Mouse (Mus musculus) forebrain, embryonic 14.5 days (tissue): Measurements from ENCODE around the gene Dse. TPM values are rescaled to one million over a fixed set of nuclear protein-coding genes. Genes with fewer than 3 reads are reported as not detected.

Source experiments
- ATAC-seq: fragments of 200-750 bp; cut with Nextera tagmentation; 2 replicates; pipeline ENCODE4 v1.8.0; 2017; ENCODE audit warnings: mild to moderate bottlenecking, moderate library complexity
- DNase-seq: peaks from one replicate; pipeline ENCODE4 v3.0.0-alpha.2; 2015; ENCODE audit warnings: low spot score
- H3K27ac ChIP-seq: fragments of 300-500 bp; sonication (generic); 2 replicates; pipeline ENCODE4 v1.5.1; 2014; ENCODE audit warnings: low read depth, mild to moderate bottlenecking, control low read depth, low read length, moderate library complexity
- H3K27me3 ChIP-seq: fragments of 300-500 bp; sonication (generic); replicated peaks from 2 replicates; pipeline ENCODE4 v1.6.1; 2014; ENCODE audit warnings: low read length, control low read depth, mixed read lengths; ENCODE audit not compliant: control insufficient read depth, insufficient read depth
- H3K36me3 ChIP-seq: fragments of 300-500 bp; sonication (generic); 2 replicates; pipeline ENCODE4 v1.6.1; 2014; ENCODE audit warnings: low read length, control low read depth; ENCODE audit not compliant: control insufficient read depth, insufficient read depth
- H3K4me1 ChIP-seq: fragments of 300-500 bp; sonication (generic); 2 replicates; pipeline ENCODE4 v1.6.1; 2014; ENCODE audit warnings: antibody characterized with exemption, low read length, control low read depth; ENCODE audit not compliant: control insufficient read depth, insufficient read depth
- H3K4me2 ChIP-seq: fragments of 300-500 bp; sonication (generic); 2 replicates; pipeline ENCODE4 v1.6.1; 2014; ENCODE audit warnings: mild to moderate bottlenecking, control low read depth, low read length
- H3K4me3 ChIP-seq: fragments of 300-500 bp; sonication (generic); 2 replicates; pipeline ENCODE4 v1.5.1; 2014; ENCODE audit warnings: low read depth, low read length, control low read depth
- H3K9ac ChIP-seq: fragments of 300-500 bp; sonication (generic); 2 replicates; pipeline ENCODE4 v1.6.1; 2014; ENCODE audit warnings: mild to moderate bottlenecking, low read length, control low read depth, moderate library complexity
- H3K9me3 ChIP-seq: fragments of 300-500 bp; sonication (generic); replicated peaks from 2 replicates; pipeline ENCODE4 v1.6.1; 2016; ENCODE audit warnings: low read length, control low read depth, mixed read lengths; ENCODE audit not compliant: control insufficient read depth
- WGBS: fragments of 180-500 bp; shearing (Covaris S2); extraction: QIAGEN DNeasy Blood & Tissue Kit; methylation state at CpG from one replicate; pipeline ENCODE4 v1.1.7; 2014; 5-methylcytosine and 5-hydroxymethylcytosine counted together
- polyA plus RNA-seq: library from polyadenylated mRNA; unstranded; fragments of >200 nt; fragmentation: Nextera tagmentation; extraction: Ambion mirVana; gene quantifications from 2 replicates; pipeline ENCODE4 v1.2.1, GENCODE M21; 2014

Gene Dse
- polyA plus RNA-seq, 1 experiment from 2014 or later: 6.2 TPM

DNA sequence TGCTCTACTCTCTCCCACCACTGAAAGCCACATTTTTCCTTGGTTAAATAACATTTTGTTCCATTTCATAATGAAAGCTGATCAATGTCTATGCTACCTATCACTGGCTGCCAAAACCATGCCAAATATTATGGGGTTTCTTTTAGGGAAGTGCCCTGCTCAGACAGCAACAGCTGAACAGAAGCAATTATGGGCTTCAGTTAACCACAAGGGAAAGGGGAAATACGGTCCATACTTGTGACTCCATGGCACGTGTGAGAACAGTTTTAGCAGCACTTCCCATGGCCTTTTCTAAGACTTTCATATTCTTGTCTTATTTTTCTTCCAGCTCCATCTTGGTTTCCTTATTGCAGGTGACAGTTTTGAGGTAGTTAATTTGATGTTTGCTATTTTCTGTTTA lies 76.2 kb downstream of the Dse start:
- no peak overlapping the region for H3K4me3 ChIP-seq
- no peak for ATAC-seq
- DNase-seq: no peak
- no peak overlapping the region for H3K9ac ChIP-seq
- WGBS: 73% methylated on average over 2 of the region's 2 CpGs
- H3K27me3 ChIP-seq: no peaks in the 10 kb centered on the region
- no peak overlapping the region for H3K27ac ChIP-seq
- no peaks in the 10 kb centered on the region for H3K36me3 ChIP-seq
- no peaks in the 10 kb centered on the region for H3K4me1 ChIP-seq
- no peaks in the 10 kb centered on the region for H3K9me3 ChIP-seq
- no peak overlapping the region for H3K4me2 ChIP-seq

DNA sequence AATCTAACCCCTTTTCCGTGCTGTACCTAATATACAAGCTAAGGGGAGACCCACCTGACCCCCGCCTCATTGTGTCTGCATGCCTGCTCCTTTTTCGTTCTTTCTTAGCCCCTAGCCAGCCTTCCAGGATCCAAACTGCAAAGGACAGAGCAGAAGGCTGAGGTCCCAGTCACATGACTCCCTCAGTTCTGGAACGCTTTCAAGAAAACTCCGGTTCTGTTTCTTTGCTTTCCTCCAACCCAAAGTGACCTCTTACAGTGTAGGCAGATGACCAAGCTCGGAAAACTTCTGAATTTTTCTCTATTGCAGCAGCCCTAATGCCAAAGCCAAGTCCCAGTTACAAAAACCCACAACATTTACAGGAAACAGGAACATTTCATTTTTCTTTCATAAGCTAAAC lies 79.1 kb downstream of the Dse start:
- DNase-seq: no peak
- no peak overlapping the region for H3K27ac ChIP-seq
- no peak overlapping the region for H3K4me2 ChIP-seq
- H3K4me1 ChIP-seq: no peaks in the 10 kb centered on the region
- no peaks in the 10 kb centered on the region for H3K9me3 ChIP-seq
- WGBS: 84% methylated on average over 6 of the region's 6 CpGs
- H3K36me3 ChIP-seq: no peaks in the 10 kb centered on the region
- no peak overlapping the region for H3K9ac ChIP-seq
- H3K27me3 ChIP-seq: no peaks in the 10 kb centered on the region
- no peak for ATAC-seq
- no peak overlapping the region for H3K4me3 ChIP-seq

DNA sequence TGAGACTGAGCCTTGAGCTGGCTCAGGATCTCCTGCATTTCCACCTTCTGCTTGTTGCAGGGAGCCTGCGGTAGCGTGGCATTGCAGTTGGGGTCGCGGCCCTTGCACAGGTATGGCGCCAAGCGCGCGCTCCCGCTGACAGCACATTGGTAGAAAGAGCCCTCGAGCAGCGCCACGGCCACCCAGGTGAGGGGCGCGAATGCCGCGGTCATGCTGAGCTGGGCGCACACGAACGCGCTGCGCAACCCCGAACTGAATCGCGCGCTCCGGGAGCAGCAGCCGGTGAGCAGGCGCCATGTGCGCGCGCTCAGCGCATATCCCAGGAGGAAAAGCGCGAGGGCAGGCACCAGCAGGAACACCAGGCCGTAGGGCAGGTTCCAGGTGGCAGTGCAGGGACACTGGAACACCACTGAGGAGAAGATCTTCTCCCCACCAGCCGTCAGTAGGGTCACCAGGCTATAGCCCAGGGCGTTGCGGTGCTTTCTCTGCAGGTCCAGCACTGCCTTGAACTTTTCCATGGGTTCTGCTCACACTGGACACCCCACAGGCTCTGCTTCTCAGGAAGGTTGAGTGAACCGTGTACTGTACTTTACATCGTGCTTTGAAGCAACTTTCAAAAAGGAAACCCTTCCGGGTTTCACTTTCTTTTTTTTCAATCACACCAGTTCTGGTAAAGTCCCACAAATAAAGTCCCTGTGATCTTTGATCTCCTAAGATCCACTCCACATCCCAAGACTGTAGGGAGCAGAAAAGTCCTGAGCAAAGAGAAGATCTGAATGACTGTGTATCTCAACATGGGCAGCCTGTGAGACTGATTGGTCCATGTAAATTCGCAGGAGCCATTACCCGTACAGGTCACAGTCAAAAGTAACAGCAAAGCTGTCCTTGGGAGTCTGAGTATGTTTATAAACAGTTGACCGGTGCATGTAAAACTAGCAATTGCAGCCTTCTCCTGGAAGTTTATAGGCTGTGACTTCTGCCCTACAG lies 79.8 kb downstream of the Dse start, which contains the start of gene Calhm6:
TSS of gene Calhm6 (minus strand) at position 593 of the 987 bp plus-strand sequence.
- peak within 1 kb of the TSS; percentile 38 for H3K4me3 ChIP-seq
- no peaks in the 10 kb centered on the region for H3K36me3 ChIP-seq
- no peaks in the 10 kb centered on the region for H3K9me3 ChIP-seq
- no peaks in the 10 kb centered on the region for H3K4me1 ChIP-seq
- ATAC-seq (peak; percentile 79), DNase-seq (peak; percentile 52)
- H3K9ac ChIP-seq: peak within 1 kb of the TSS; percentile 56
- no peaks in the 10 kb centered on the region for H3K27me3 ChIP-seq
- WGBS: 22% methylated on average over 43 of the region's 44 CpGs
- H3K27ac ChIP-seq: no peak within 1 kb of the TSS
- H3K4me2 ChIP-seq: peak within 1 kb of the TSS; percentile 64

DNA sequence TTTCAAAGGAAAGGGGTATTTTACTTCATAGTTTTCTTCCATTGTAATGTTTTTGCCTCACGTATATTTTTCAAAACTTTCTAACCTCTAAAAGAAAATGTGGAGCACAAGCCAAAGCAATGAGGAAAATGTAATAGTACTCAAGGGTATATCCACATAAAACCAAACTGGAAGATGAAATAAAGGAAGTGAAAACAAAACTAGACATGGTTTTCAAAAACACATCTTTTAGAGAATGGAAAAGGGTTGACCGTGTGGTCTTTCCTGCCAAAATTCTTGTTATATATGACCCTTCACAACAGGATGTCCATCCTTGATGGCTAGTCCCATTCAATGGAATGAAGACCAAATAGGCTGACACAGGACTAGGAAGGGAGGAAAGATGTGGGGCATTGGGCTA lies 89.1 kb downstream of the Dse start:
- Histone ChIP-seq H3K4me1 (no peaks in the 10 kb centered on the region), H3K4me2 (no peak overlapping the region), H3K27me3 (no peaks in the 10 kb centered on the region), H3K9me3 (no peaks in the 10 kb centered on the region), H3K4me3 (no peak overlapping the region), H3K9ac (no peak overlapping the region), H3K27ac (no peak overlapping the region), H3K36me3 (no peaks in the 10 kb centered on the region)
- 92% methylated on average over 2 of the region's 2 CpGs for WGBS
- no peak for DNase-seq
- ATAC-seq: no peak

GRCm38 (mm10) chr10:34117770-34118169 lies 89.7 kb downstream of the Dse start:
- DNase-seq (no peak), ATAC-seq (no peak)
- no peaks in the 10 kb centered on the region for H3K9me3 ChIP-seq
- H3K36me3 ChIP-seq: no peaks in the 10 kb centered on the region
- H3K9ac ChIP-seq: no peak overlapping the region
- H3K4me1 ChIP-seq: no peaks in the 10 kb centered on the region
- H3K4me2 ChIP-seq: no peak overlapping the region
- no peak overlapping the region for H3K4me3 ChIP-seq
- no peaks in the 10 kb centered on the region for H3K27me3 ChIP-seq
- no peak overlapping the region for H3K27ac ChIP-seq

GRCm38 (mm10) chr10:34117131-34117530 lies 90.4 kb downstream of the Dse start:
- 72% methylated on average over 3 of the region's 3 CpGs for WGBS
- ATAC-seq: no peak

GRCm38 (mm10) chr10:34111964-34112738 lies 95.4 kb downstream of the Dse start:
- no peak overlapping the region for H3K9ac ChIP-seq
- H3K27ac ChIP-seq: no peak overlapping the region
- H3K36me3 ChIP-seq: no peaks in the 10 kb centered on the region
- DNase-seq (no peak), ATAC-seq (no peak)
- no peaks in the 10 kb centered on the region for H3K4me1 ChIP-seq
- no peaks in the 10 kb centered on the region for H3K27me3 ChIP-seq
- no peak overlapping the region for H3K4me3 ChIP-seq
- H3K9me3 ChIP-seq: no peaks in the 10 kb centered on the region
- WGBS: 92% methylated on average over 4 of the region's 4 CpGs
- H3K4me2 ChIP-seq: no peak overlapping the region

More at GRCm38 (mm10) chr10:34117131-34117530, 90.4 kb downstream of the Dse start:
- H3K4me3 ChIP-seq: no peak overlapping the region
- DNase-seq: no peak
- no peaks in the 10 kb centered on the region for H3K27me3 ChIP-seq
- no peaks in the 10 kb centered on the region for H3K36me3 ChIP-seq
- no peak overlapping the region for H3K4me2 ChIP-seq
- H3K9me3 ChIP-seq: no peaks in the 10 kb centered on the region
- H3K9ac ChIP-seq: no peak overlapping the region
- H3K27ac ChIP-seq: no peak overlapping the region
- no peaks in the 10 kb centered on the region for H3K4me1 ChIP-seq

DNA sequence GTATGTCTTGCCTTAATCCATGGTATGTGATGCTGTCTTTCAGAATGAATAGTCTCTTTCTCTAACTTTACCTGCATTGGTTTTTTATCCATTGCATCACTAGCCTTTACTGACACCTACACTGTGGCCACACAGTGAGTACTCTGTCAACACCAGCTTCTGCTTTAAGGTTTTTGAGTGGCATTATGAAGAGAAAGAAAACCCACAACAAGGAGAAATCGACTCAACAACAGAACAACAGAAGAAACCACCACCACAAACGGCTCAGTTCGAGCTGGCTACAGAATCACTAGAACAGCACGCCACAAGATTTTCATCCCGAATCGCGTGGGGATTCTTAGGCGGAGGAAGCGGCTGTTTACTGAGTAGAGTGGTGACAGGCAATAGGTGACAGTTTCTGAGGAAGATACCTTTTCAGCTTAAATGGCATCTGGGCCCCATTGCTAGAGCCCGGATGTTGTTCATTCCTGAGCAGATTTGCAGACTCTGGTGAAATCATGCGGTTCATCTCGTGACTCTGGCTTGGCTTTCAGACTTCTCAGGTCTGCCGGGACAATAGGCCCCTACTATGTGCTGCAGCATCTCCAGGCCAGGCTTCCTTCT lies 96.6 kb downstream of the Dse start:
- Histone ChIP-seq H3K27ac (no peak overlapping the region), H3K4me1 (no peaks in the 10 kb centered on the region), H3K36me3 (no peaks in the 10 kb centered on the region), H3K9me3 (no peaks in the 10 kb centered on the region), H3K4me2 (no peak overlapping the region), H3K4me3 (no peak overlapping the region), H3K9ac (no peak overlapping the region), H3K27me3 (no peaks in the 10 kb centered on the region)
- ATAC-seq: no peak
- DNase-seq: no peak
- WGBS: 88% methylated on average over 13 of the region's 13 CpGs
